Mouse (Mus musculus) urinary bladder, postnatal 4 days (tissue): Measurements from ENCODE around the gene Dag1.

Experiments
- DNase-seq, 2 experiments: peaks; one replicate each; pipeline ENCODE4 v3.0.0; 2021 to 2022; ENCODE audit warnings: low spot score in 2 of 2

The Dag1 gene

GRCm38 (mm10) chr9:108188511-108188910, 75.2 kb downstream of the Dag1 start:
- no peak for DNase-seq

DNA sequence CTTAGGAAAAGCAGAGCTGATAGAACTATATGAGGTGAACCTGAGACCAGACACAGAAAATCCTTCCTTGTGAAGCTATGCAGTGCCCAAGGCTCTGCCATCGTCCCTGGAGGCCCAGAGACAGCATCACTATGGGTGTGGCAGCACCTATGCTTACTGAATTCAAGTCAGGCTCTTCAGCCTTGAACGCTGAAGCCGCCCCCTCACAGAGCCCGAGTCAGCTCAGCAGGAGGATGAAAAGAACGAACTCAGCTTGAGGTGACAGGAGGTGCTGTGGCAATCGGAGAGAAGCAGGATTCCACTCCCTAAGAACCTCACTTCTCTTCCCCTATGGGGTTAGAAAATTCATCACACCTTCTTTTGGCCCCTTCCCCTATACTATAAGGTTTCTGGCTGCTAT, 76.1 kb downstream of the Dag1 start:
- no peak for DNase-seq

- no peak for DNase-seq
These were observed 78.0 kb downstream of the Dag1 start for GRCm38 (mm10) chr9:108185786-108186185.

GRCm38 (mm10) chr9:108183531-108183994, 80.2 kb downstream of the Dag1 start:
- no peak for DNase-seq

DNA sequence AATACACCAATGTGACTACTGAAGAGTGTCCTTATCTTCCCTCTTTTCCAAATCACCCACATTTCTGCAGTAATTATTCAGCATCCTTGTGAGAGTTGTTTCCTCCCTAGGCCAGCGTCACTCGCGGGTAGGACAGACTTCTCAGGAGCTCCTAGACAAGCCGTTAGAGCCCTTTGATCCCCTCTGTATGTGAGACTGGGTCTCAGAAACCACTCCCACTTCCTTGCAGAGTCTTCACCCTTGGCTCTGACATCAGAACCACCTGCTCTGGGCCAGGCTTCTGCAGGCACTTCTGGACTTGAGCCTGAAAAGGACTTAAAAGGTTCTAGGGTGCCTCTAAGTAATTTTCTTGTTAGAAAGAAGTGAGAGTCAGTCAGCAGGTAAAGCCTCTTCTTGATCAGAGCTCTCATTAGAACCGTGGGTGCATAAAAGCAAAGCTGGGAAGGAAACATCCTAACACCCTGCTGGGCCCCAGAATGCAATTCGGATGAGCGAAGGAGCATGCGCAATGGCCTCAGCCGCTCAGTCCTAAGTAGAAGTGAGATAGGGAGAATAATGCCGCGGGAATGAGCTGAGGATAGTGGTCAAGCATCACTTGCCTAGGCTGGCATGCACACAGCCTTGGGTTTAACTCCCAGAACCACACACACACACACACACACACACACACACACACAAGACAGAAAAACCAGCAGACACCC, 80.8 kb downstream of the Dag1 start:
- DNase-seq = no peak

DNA sequence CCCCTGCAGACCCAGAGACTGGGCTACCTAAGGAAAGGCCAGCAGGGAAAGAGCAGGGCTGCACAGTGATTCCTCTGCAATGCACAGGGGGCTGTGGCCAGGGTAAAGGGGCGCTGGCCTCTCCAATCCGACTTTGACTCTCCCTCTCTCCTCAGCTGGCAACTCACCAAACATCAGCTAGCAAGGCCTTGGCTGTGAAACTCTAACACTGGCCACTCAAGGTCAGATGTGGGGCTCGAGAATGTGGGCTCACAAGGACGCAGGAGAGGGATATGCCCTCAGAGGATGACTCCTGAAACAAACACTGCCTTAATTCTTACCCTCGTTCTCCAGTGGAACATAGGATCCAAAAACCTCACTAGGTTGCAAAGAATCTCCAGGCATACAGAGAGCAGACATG, 85.4 kb downstream of the Dag1 start:
- no peak for DNase-seq

DNA sequence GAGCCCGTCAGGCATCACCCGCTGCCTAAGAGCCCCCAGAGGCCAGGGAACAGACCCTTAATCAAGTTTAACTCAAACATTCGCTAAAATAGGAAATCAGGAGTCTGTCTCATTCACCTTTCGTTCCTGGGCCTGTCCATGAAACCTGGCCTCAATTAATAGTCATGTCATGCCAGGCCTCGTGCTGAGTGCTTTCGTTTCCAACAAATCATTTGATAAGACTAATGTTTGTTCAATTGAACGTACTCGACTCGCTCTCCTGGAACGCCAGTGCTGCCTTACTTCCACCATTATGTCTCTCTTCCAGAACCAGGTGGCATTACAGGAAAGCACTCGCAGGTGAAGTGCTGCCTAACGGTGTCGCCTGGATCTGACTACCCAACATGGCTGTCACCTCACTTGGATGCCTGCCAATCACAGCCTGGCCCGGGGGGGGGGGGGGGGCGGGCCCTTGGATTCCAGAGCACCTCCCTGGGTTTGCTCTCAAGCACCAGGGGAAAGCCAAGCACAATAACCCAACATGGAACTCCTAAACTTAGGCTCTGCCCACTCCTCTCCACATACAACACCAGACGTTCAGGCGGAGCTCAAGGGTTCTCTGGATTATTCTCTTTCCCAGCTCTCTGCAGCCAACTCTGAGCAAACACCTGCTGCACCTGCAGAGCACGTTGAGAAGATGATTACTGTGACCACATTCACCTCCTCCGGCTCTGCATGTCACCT, 88.5 kb downstream of the Dag1 start:
- DNase-seq = no peak

DNA sequence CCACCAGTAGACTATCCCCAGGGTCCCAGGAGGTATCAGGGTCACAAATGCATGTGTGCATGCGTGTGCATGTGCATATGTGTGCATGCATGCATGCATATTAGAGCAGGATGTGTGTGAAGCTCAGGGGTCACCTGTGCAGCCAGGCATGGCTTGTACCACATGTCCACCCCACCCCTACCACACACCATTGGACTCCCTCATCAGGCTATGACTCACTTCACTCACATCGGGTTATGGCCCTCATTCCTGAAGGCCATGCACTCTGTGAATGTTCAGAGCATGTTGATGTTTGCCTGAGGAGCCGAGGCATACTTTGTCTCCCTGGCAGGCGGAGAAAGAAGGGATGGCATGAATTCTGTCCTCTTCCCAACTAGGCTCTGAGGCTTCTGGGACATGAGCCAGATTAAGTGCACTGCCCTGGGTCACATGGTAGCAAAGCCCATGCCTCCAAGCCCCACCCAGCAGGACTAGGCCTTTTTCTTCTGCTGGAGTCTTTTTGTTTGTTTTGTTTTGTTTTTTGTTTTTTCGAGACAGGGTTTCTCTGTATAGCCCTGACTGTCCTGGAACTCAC, 90.9 kb downstream of the Dag1 start:
- no peak for DNase-seq

GRCm38 (mm10) chr9:108169751-108170150, 94.0 kb downstream of the Dag1 start:
- no peak for DNase-seq

- no peak for DNase-seq
These were observed 98.6 kb downstream of the Dag1 start for GRCm38 (mm10) chr9:108165143-108165542.

DNA sequence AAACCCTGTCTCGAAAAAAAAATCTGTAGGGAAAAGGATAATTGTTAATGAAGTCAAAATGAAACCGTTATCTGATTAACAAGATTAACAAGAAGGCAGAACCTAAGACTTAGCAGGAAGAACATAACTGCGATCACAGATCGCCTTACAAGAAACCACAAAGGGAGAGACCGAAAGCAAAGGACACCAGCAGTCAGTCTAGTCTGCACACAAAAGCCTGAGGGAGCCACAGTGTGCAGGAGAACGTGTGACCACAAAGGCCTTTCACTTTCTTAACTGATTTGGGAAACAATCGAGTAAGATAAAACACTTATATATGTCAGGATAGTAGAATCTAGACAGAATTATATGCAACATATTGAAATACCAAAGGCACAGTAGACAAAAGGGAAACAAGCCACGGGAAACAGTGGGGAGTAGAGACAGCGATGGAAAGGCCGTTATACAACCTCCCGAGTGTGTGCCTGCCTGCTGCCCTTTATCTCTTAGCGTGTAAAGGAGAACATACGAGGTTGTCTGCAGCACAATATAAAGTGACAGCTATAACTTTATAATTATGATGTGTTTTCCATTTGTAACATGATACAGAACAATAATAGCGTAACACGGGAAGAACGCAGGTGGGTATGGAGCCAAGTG, 100.0 kb downstream of the Dag1 start:
- no peak for DNase-seq

GRCm38 (mm10) chr9:108157891-108158290, 105.9 kb downstream of the Dag1 start:
- DNase-seq = no peak

GRCm38 (mm10) chr9:108157451-108157850, 106.3 kb downstream of the Dag1 start:
- DNase-seq = no peak

DNA sequence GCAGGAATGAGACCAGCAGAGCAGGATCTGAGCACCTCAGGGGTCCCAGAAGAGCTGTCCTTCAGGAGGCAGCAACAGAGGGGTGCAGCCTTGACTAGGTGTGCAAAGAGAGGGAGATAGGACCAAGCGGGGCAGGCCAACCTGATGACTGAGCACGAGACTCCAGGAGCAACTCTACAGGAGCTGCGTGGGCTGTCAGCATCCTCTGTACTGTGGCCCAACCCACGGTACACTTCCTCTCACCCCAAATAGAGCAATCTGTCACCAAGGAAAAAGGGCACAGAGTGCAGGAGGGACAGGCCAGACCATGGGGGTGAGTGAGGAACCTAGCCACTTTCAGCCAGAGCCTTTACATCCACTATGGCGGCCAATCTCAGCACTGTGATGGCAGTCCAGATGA, 107.0 kb downstream of the Dag1 start:
- DNase-seq = no peak

DNA sequence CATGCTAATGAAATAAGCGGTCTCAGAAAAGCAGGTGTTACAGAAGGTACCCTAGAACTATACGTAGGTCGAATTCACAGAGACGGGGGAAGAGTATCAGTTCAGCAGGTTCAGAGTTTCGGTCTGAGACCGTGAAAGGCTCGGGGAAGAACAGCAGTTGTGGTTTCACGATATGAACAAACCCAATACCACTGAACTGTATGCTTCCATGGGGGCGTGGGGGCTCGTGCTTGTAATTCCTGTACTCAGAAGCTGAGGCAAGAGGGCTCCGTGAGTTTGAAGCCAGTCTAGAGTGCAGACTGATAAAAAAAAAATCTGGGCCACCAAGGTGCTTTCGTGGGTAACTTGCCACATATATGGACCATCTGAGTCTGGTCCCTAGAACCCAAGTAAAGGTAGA, 108.9 kb downstream of the Dag1 start:
- DNase-seq = no peak
